Mouse (Mus musculus) gastrocnemius, postnatal 36 days (tissue): ENCODE data around the gene Cdh4. TPM values are rescaled to one million over a fixed set of nuclear protein-coding genes. Genes with fewer than 3 reads are reported as not detected.

Experiments used
- DNase-seq, 2 experiments: peaks; one replicate each; pipeline ENCODE4 v3.0.0; 2022
- intact Hi-C: fragments of 180-260 bp; cut with DNase I; formaldehyde crosslinking; loops from one replicate; pipeline ENCODE4 v1.15.1; 2025
- total RNA-seq, 2 experiments: library from RNA; stranded (reverse); gene quantifications; 2 replicates each; pipeline ENCODE4 v1.2.3; 2021

Gene Cdh4
- total RNA-seq, 2 experiments from 2014 or later: 5.1 to 8.2 TPM

GRCm38 (mm10) chr2:179834892-179835291 is 392.7 kb downstream of the Cdh4 start:
- intact Hi-C loops: no loop called here
- DNase-seq: no peak

GRCm38 (mm10) chr2:179835570-179835969 is 393.3 kb downstream of the Cdh4 start:
- intact Hi-C loops: no loop called here

GRCm38 (mm10) chr2:179837186-179837585 is 395.0 kb downstream of the Cdh4 start:
- DNase-seq: no peak
- intact Hi-C loops: no loop called here

More at GRCm38 (mm10) chr2:179835570-179835969, 393.3 kb downstream of the Cdh4 start:
- no peak for DNase-seq

GRCm38 (mm10) chr2:179838036-179838435 is 395.8 kb downstream of the Cdh4 start:
- intact Hi-C loops: no loop called here
- no peak for DNase-seq

GRCm38 (mm10) chr2:179842610-179843389 is 400.6 kb downstream of the Cdh4 start:
- no peak for DNase-seq
- intact Hi-C loops: no loop called here

- intact Hi-C loops: no loop called here
- no peak for DNase-seq
Measured at GRCm38 (mm10) chr2:179849732-179850131, 407.5 kb downstream of the Cdh4 start.

GRCm38 (mm10) chr2:179852169-179852568 is 409.9 kb downstream of the Cdh4 start:
- intact Hi-C loops: no loop called here
- DNase-seq: no peak

GRCm38 (mm10) chr2:179852862-179853261 is 410.6 kb downstream of the Cdh4 start:
- DNase-seq: no peak
- intact Hi-C loops: no loop called here

GRCm38 (mm10) chr2:179853892-179854291 is 411.7 kb downstream of the Cdh4 start:
- intact Hi-C loops: no loop called here
- DNase-seq: no peak

- intact Hi-C loops: no loop called here
- no peak for DNase-seq
Measured at GRCm38 (mm10) chr2:179857086-179857485, 414.9 kb downstream of the Cdh4 start.

- DNase-seq: no peak
- intact Hi-C loops: no loop called here
Measured at GRCm38 (mm10) chr2:179862676-179863075, 420.4 kb downstream of the Cdh4 start.

GRCm38 (mm10) chr2:179863266-179863665 is 421.0 kb downstream of the Cdh4 start:
- intact Hi-C loops: no loop called here
- DNase-seq: no peak

- intact Hi-C loops: no loop called here
- DNase-seq: no peak
Measured at GRCm38 (mm10) chr2:179865097-179865496, 422.9 kb downstream of the Cdh4 start.

GRCm38 (mm10) chr2:179867669-179868068 is 425.4 kb downstream of the Cdh4 start:
- intact Hi-C loops: no loop called here
- no peak for DNase-seq

- intact Hi-C loops: no loop called here
- DNase-seq: no peak
Measured at GRCm38 (mm10) chr2:179869871-179870270, 427.6 kb downstream of the Cdh4 start.

- intact Hi-C loops: loop anchor here (1.0 to 2.0 kb wide), 2 partner anchors 40 to 188 kb away; no protein-coding TSS in a partner anchor
- no peak for DNase-seq
Measured at GRCm38 (mm10) chr2:179872724-179873123, 430.5 kb downstream of the Cdh4 start.

GRCm38 (mm10) chr2:179873315-179873714 is 431.1 kb downstream of the Cdh4 start:
- intact Hi-C loops: loop anchor here (1.0 to 2.0 kb wide), 2 partner anchors 41 to 189 kb away; no protein-coding TSS in a partner anchor

GRCm38 (mm10) chr2:179875147-179875546 is 432.9 kb downstream of the Cdh4 start:
- intact Hi-C loops: loop anchor here (5.0 kb wide), 1 partner anchor 1113 kb away; no protein-coding TSS in a partner anchor
- DNase-seq: peak; percentile 36 to 39

More at GRCm38 (mm10) chr2:179873315-179873714, 431.1 kb downstream of the Cdh4 start:
- DNase-seq: no peak

- intact Hi-C loops: loop anchor here (5.0 kb wide), 1 partner anchor 1115 kb away; no protein-coding TSS in a partner anchor
- no peak for DNase-seq
Measured at GRCm38 (mm10) chr2:179877551-179878215, 435.5 kb downstream of the Cdh4 start.

- DNase-seq: no peak
- intact Hi-C loops: no loop called here
Measured at GRCm38 (mm10) chr2:179884561-179884960, 442.3 kb downstream of the Cdh4 start.

- intact Hi-C loops: no loop called here
- no peak for DNase-seq
Measured at GRCm38 (mm10) chr2:179891048-179891447, 448.8 kb downstream of the Cdh4 start.
